Mouse (Mus musculus): Measurements from ENCODE around the gene Bicra.

Bicra gene

DNA sequence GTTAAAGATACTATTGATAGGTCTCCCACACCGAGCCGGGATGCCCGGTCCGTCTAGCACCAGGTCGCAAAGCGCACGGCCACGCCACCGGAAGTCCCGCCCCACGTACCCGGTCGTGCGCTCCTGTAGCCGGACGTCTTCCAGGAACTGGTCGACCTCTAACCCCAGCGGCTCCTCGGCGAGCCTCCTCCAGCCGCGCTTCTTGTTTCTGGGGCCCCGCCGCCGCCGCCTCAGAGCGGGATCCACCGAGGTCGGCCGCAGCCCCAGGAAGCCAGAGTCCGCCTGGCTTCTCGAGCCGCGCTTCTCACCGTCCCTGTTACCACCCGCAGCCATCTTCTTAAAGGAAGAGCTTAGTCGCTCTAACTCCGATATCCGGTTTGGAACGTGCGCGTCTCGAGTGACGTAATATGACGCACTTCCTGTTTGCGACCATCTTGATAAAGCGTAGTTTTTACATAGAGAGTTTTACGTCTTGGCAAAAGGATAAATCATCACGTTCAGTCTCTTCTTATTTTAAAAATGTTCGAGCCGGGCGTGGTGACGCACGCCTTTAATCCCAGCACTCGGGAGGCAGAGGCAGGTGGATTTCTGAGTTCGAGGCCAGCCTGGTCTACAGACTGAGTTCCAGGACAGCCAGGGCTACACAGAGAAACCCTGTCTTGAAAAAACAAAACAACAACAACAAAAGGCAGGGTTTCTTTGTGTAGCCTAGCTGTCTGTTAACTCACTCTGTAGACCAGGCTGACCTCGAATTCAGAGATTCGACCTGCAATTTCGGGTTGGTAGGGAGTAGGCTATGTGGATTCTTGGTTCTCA lies 101.8 kb downstream of the Bicra start, which contains the start of gene Nop53:
TSS of gene Nop53 (minus strand) at position 354 of the 816 bp plus-strand sequence.
- peak; percentile 92 to 94 for DNase-seq (ENCODE audit: low spot score in 2 of 2)

DNA sequence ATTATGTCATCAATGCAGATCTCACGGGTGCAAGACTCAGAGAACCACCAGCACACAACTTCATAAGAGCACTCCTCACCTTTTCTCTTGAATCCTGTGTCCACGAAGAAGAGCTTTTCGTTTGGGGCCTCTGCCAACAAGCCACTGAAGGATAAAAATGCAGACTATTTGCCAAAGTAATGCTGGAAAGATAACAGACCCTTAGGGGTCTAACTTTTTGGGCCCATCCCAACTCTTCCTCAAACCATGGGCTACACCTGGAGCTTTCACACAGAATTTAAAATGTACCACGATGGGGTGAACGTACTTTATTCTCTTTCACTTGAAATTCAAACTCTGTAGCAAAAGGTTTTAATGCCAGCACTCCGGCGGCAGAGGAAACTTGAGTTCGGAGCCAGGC lies 102.5 kb downstream of the Bicra start:
- DNase-seq (ENCODE audit: low spot score in 2 of 2), result no peak

DNA sequence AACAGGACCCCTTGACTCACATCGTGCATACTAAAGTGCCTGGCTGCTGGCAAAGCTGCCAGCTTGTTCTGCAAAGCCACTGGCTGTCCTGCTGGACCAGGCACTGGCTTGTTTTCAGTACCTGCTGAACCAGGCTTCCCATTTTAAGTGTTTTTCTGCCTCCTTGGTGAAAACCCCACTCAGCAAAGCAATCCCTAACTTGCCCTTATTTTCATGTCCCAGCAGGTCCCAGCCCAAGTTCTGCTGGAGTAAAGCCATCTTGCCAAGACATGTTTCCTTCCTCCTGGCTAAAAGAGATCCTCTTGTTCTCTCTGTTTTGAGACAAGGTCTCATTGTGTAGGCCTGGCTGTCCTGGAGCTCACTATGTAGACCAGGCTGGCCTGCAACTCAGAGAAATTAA lies 103.4 kb downstream of the Bicra start:
- DNase-seq (ENCODE audit: low spot score in 2 of 2), result no peak

DNA sequence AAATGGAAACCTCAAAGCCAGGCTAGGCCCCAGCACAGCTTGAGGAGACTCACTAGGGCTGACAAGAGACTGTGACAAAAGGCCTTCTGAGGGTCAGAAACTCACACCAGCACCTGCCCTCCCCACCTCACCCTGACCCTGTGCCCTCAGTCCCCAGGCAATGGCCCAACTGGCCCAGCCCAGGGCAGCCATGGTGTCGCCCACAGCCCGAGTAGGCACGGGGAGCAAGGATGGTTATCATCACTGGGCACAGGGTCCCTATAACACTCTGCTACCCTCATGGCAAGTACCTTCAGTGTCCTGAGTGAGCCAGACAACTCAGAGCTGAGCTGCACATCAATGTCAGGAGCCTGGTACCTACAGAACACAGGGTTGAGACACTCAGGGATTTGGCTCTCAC lies 109.1 kb downstream of the Bicra start:
- no peak for DNase-seq (ENCODE audit: low spot score in 2 of 2)

DNA sequence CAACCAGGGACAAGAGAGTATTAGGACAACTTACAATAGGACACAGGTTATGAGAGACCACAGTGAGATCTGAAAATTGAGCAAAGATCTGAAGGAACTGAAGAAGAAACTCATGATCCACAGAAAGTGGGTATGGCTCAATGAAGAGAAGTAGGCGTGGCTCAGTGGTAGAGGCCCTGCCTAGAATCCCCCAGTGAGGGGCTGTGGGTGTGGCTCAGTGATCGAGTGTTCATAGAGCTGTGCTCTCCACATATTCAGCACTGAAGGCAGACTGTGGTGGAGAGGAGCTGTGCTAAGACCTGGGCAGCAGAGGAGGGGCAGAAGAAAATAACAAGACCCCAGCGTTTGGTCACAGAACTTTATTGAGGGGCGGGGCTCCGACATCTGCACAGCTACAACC lies 110.2 kb downstream of the Bicra start:
- DNase-seq (ENCODE audit: low spot score in 2 of 2), result no peak

DNA sequence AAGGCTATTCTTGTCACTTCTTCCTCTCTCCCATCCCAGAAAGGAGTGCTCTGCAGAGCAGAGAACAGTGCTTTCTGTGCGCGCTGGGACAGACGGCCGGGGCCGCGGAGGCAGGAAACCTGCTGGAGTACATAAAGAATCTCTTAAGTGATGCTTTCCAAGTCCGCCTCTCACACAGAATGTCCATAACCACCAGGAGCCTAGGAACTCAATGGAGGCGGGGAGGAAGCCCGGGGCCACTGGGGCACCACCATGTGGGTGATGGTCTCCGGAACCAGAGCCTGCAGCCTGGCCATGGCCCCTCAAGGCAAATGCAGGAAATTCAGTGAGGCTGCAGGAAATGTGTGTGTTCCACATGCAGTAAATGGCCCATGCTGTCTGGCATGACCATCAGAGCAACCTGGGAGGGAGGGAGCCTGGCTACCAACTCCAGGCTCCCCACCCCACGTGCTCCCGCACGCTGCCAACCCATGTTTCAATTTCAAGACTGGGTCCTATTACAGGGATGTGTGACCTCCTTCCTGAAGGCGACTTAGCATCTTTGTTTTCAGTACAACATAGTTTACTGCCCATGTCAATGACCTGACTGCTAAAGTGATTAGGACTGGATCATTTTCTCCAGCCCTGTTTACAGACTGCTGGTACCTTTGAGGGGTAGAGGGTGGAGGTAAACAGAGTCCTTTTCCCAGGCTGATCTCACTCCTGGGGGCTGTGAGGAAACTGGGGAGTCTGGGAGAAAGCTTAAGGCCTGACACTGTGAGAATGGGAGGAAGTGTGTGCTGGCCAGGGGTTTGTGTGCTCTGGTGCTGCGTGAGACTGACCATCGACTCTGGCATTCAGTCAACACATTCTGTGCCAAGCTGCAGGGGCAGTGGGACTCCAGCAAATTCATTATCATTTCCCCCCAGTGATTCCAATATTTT lies 114.0 kb downstream of the Bicra start:
- peak in 1 of 2 experiments; percentile 37 for DNase-seq (ENCODE audit: low spot score in 2 of 2)

DNA sequence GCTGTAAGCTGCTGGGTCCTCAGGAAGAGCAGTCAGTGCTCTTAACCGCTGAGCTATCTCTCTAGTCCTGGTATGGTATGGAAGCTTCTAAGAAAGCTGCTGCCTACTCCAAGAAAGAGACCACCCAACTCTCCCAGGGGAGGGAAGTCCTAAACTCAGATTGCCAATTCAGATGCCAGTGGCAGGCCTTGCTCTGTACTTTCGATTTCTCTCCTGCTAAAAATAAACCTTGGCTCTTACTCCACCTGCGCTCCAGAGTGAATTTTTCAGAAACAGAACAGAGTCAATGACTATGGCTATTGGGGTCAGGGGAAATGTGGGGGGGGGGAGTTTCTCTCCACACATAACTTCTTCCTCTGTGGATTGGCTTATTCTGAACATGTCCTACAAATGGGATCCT lies 116.1 kb downstream of the Bicra start:
- DNase-seq (ENCODE audit: low spot score in 2 of 2), result no peak

DNA sequence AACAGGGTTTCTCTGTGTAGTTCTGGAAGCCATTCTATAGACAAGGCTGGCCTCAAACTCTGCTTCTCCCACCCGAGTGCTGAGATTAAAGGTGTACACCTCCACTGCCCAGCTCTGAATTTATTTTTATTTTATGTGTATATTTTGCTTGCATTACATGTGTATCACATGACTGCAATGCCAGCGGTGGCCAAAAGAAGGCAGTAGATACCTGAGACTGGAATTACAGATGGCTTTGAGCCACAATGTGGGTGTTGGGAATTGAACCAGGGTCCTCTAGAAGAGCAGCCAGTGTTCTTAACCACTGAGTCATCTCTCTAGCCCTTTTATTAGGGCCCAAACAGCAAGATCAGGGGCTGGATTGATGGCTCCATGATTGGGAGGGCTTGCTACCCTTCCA lies 117.2 kb downstream of the Bicra start:
- no peak for DNase-seq (ENCODE audit: low spot score in 2 of 2)

DNA sequence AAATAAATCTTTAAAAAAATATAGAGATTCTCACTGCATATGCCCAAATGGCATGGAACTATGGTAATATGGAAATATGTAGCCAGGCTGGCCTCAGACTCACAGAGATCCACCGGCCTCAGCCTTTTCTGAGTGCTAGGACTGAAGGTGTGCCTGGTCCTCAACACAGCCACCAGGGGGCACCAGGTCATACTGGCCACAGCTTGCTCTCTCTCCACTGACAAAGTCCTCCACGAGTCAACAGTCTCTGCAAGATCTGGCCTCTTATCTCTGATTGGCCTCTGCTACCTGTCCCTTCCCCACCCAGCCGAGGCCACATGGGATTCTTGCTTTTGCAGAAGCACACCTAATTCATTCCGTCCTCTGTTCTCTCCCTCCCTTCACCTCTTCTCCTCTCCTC lies 117.8 kb downstream of the Bicra start:
- DNase-seq (ENCODE audit: low spot score in 2 of 2), result no peak

DNA sequence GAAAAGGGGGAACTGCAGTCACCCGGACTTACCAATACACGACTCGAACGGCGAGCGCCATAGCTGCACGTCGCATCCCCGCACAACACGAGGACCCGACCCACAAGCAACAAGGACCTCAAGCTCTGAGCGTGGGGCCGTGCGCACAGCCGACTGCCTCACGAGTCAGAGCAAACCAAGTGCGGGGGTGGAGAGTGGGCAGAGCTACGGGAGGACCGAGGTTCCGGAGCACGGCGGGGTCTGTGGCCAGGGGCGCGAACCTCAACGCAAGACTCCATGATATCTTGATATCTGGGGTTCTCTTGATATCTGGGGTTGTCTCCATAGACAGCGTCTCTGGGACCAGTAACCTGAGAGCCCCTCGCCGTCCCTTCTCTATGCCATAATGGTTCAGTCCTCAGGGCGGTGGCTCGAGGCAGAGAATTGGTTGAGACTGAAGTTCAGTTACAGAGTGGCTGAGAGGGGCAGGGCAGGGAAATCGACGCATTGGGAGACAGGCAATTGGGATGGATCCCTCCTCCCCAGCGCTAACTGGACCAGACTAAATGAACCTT lies 125.4 kb downstream of the Bicra start, which contains the start of gene Selenow:
TSS of gene Selenow (minus strand) at position 183 of the 554 bp plus-strand sequence.
- DNase-seq (ENCODE audit: low spot score in 2 of 2), result peak; percentile 87 to 89

DNA sequence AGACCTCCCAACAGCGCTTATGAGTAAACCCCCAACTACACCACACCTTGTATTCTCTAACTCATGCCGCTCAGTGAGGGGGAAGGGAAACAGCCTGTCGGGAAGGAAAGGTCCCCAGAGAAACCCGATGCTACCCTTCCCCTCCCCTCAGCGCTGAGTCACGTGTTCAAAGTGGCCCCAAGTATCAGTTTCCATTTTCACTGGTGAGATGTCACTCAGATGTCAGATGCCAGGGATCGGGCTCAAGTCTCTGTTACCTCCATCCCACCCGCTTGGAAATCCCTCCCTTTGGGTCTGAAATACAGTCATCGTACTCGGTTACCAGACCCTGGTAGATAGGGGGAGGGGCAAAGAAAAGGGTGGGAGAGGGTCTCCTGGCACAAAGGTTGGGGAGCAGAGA lies 125.9 kb downstream of the Bicra start:
- no peak for DNase-seq (ENCODE audit: low spot score in 2 of 2)

Measured in frontal cortex, postnatal 14 days (tissue).